Mouse (Mus musculus) myocyte (in vitro differentiated cells): ENCODE results near the gene Tcirg1.

Experiments used
- CEBPB ChIP-seq: IDR thresholded peaks from 2 replicates; pipeline ENCODE4 v1.6.1; 2011; ENCODE audit warnings: mild to moderate bottlenecking, moderate library complexity; ENCODE audit not compliant: poor library complexity, insufficient read depth, severe bottlenecking
- E2F4 ChIP-seq: IDR thresholded peaks from one replicate; pipeline ENCODE4 v1.6.1; 2011; ENCODE audit warnings: mild to moderate bottlenecking, control low read depth, moderate library complexity; ENCODE audit not compliant: insufficient read depth
- MAX ChIP-seq: IDR thresholded peaks from one replicate; pipeline ENCODE4 v1.6.1; 2011; ENCODE audit warnings: low read depth, mild to moderate bottlenecking, control low read depth
- MYOD1 ChIP-seq, 3 experiments: IDR thresholded peaks; one replicate each; pipeline ENCODE4 v1.6.1; 2011; ENCODE audit warnings: control low read depth in 2 of 3, low read depth in 2 of 3, mild to moderate bottlenecking in 2 of 3, moderate library complexity in 1 of 3; ENCODE audit not compliant: insufficient read length in 2 of 3, control insufficient read depth in 1 of 3
- MYOG ChIP-seq, 3 experiments: IDR thresholded peaks; one replicate each; pipeline ENCODE4 v1.6.1; 2011; ENCODE audit warnings: control low read depth in 2 of 3, low read depth in 2 of 3, mild to moderate bottlenecking in 2 of 3; ENCODE audit not compliant: insufficient read length in 2 of 3, control insufficient read depth in 1 of 3, insufficient read depth in 1 of 3
- POLR2A ChIP-seq: IDR thresholded peaks from one replicate; pipeline ENCODE4 v1.6.1; 2011; ENCODE audit warnings: low read depth, mild to moderate bottlenecking, control low read depth, moderate library complexity; ENCODE audit not compliant: insufficient read length
- POLR2AphosphoS2 ChIP-seq: IDR thresholded peaks from one replicate; pipeline ENCODE4 v1.6.1; 2011; ENCODE audit warnings: low read depth, control low read depth; ENCODE audit not compliant: insufficient read length
- REST ChIP-seq: IDR thresholded peaks from one replicate; pipeline ENCODE4 v1.6.1; 2011; ENCODE audit warnings: mild to moderate bottlenecking, control low read depth, moderate library complexity; ENCODE audit not compliant: insufficient read depth, insufficient read length
- SRF ChIP-seq: IDR thresholded peaks from one replicate; pipeline ENCODE4 v1.6.1; 2011; ENCODE audit warnings: low read depth; ENCODE audit not compliant: control insufficient read depth, insufficient read length
- TCF12 ChIP-seq: IDR thresholded peaks from one replicate; pipeline ENCODE4 v1.6.1; 2011; ENCODE audit warnings: mild to moderate bottlenecking, control low read depth; ENCODE audit not compliant: poor library complexity, insufficient read depth, severe bottlenecking
- TCF3 ChIP-seq: IDR thresholded peaks from one replicate; pipeline ENCODE4 v1.6.1; 2011; ENCODE audit warnings: low read depth, control low read depth; ENCODE audit not compliant: insufficient read length
- USF1 ChIP-seq: IDR thresholded peaks from one replicate; pipeline ENCODE4 v1.6.1; 2011; ENCODE audit warnings: low read depth, mild to moderate bottlenecking, control low read depth, moderate library complexity

DNA sequence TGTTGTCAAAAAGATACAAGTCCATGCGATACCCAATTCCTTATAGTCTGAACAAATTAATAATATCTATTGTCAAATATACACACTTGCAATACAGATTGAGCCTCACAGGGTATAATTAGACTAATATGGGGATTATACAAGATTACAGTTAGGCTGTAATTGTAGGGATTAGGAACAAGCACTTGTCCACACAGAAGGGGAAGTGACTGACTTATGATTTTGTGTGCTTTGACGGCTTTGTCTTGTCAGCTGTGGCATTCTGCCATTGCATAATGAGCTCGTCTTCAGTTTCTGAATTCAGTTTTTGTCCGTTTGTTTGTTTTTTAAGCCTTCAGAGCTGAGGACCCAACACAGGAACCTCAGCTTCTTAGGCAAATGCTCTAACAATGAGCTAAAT lies 24.7 kb downstream of the Tcirg1 start:
- TF ChIP-seq POLR2A: no peak
- no peak for TF ChIP-seq MYOD1 (IDR thresholded peaks at IDR 0.05; ENCODE audit: control insufficient read depth in 1 of 3, insufficient read length in 2 of 3, low read depth in 2 of 3)
- TF ChIP-seq E2F4: no peak
- no peak for TF ChIP-seq TCF3
- TF ChIP-seq MAX: no peak
- TF ChIP-seq REST: no peak
- TF ChIP-seq CEBPB: no peak
- TF ChIP-seq TCF12: no peak
- no peak for TF ChIP-seq POLR2AphosphoS2
- no peak for TF ChIP-seq USF1
- TF ChIP-seq MYOG (IDR thresholded peaks at IDR 0.05; ENCODE audit: control insufficient read depth in 1 of 3, insufficient read depth in 1 of 3, insufficient read length in 2 of 3, low read depth in 2 of 3): no peak
- no peak for TF ChIP-seq SRF
